Mouse (Mus musculus): Measurements from ENCODE around the gene Speer4c. TPM values are rescaled to one million over a fixed set of nuclear protein-coding genes. Genes with fewer than 3 reads are reported as not detected.
"Not testable (repeated sequence)": the region's sequence is repeated elsewhere in the genome, so short reads cannot be mapped to it uniquely, and the experiment has no call there.

Gene Speer4c
- polyA plus RNA-seq, 1 experiment from 2014 or later = not detected

- H3K4me3 ChIP-seq; H3K27me3 ChIP-seq; H3K9ac ChIP-seq (replicated peaks); H3K36me3 ChIP-seq; H3K4me2 ChIP-seq (replicated peaks); H3K27ac ChIP-seq (replicated peaks); H3K4me1 ChIP-seq: not testable (repeated sequence)
- H3K9me3 ChIP-seq = peaks cover 16% of the 10 kb centered on the region
- peak; percentile 61; the same call in 1 of the 2 replicates for ATAC-seq (replicated peaks)
- 68% methylated on average over 13 of the region's 13 CpGs for WGBS
Observed at GRCm38 (mm10) chr5:15679980-15680949, 33.8 kb downstream of the Speer4c start.

GRCm38 (mm10) chr5:15678907-15679306 is 35.2 kb downstream of the Speer4c start:
- WGBS = 65% methylated on average over 2 of the region's 2 CpGs
- not testable (repeated sequence) for H3K27ac ChIP-seq (replicated peaks); H3K4me1 ChIP-seq; H3K36me3 ChIP-seq; H3K4me2 ChIP-seq (replicated peaks); ATAC-seq (replicated peaks); H3K9ac ChIP-seq (replicated peaks); H3K27me3 ChIP-seq; H3K4me3 ChIP-seq
- peaks cover 10% of the 10 kb centered on the region for H3K9me3 ChIP-seq

- not testable (repeated sequence) for H3K9ac ChIP-seq (replicated peaks); H3K4me3 ChIP-seq; H3K27me3 ChIP-seq; H3K4me2 ChIP-seq (replicated peaks); H3K4me1 ChIP-seq; H3K36me3 ChIP-seq; H3K27ac ChIP-seq (replicated peaks)
- ATAC-seq (replicated peaks) = peak; percentile 79; the same call in 1 of the 2 replicates
- WGBS = 89% methylated on average over 4 of the region's 4 CpGs
- peaks cover 17% of the 10 kb centered on the region for H3K9me3 ChIP-seq
Observed at GRCm38 (mm10) chr5:15677750-15678149, 36.3 kb downstream of the Speer4c start.

- not testable (repeated sequence) for H3K4me3 ChIP-seq; H3K4me2 ChIP-seq (replicated peaks); H3K27ac ChIP-seq (replicated peaks); H3K4me1 ChIP-seq; H3K36me3 ChIP-seq; H3K27me3 ChIP-seq; H3K9ac ChIP-seq (replicated peaks)
- 94% methylated on average over 5 of the region's 8 CpGs for WGBS
- H3K9me3 ChIP-seq = peaks cover 15% of the 10 kb centered on the region; the same call in 1 of the 2 replicates
- peak; percentile 64 for ATAC-seq (replicated peaks)
Observed at GRCm38 (mm10) chr5:15674429-15675244, 39.4 kb downstream of the Speer4c start.

- H3K4me3 ChIP-seq; H3K4me2 ChIP-seq (replicated peaks); H3K36me3 ChIP-seq; H3K27me3 ChIP-seq; H3K9ac ChIP-seq (replicated peaks); ATAC-seq (replicated peaks); H3K4me1 ChIP-seq; H3K27ac ChIP-seq (replicated peaks): not testable (repeated sequence)
- 79% methylated on average over 2 of the region's 2 CpGs for WGBS
- peaks cover 11% of the 10 kb centered on the region; the same call in 1 of the 2 replicates for H3K9me3 ChIP-seq
Observed at GRCm38 (mm10) chr5:15673989-15674388, 40.1 kb downstream of the Speer4c start.

GRCm38 (mm10) chr5:15670789-15671188 is 43.3 kb downstream of the Speer4c start:
- ATAC-seq (replicated peaks); H3K27ac ChIP-seq (replicated peaks); H3K4me3 ChIP-seq; H3K9ac ChIP-seq (replicated peaks); H3K9me3 ChIP-seq; H3K27me3 ChIP-seq; H3K4me1 ChIP-seq; H3K36me3 ChIP-seq; H3K4me2 ChIP-seq (replicated peaks): not testable (repeated sequence)
- WGBS = 87% methylated on average over 10 of the region's 18 CpGs

DNA sequence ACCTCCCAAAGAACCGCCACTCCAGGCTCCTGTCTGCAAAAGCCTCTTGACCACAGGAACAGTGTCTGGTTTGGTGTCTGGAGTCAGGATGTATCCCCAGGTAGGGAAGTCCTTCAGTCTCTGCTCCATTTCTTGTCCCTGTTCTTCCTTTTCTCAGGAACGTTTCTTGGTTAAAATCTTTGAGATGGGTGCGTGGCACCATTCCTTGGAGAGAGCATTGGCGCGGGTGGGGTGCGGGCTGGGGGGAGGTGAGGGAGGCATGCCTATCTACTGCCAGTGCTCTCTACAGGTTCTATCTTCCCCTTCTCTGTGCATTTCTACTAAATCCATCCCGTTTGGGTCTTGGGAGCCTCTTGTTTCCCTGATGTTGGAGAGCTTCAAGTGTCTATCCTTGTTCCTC is 50.2 kb downstream of the Speer4c start:
- H3K9me3 ChIP-seq = not testable (repeated sequence)

More for the DNA sequence above, 50.2 kb downstream of the Speer4c start:
- H3K36me3 ChIP-seq; ATAC-seq (replicated peaks); H3K27me3 ChIP-seq; H3K4me1 ChIP-seq; H3K27ac ChIP-seq (replicated peaks); H3K9ac ChIP-seq (replicated peaks); H3K4me2 ChIP-seq (replicated peaks); H3K4me3 ChIP-seq: not testable (repeated sequence)
- 76% methylated on average over 7 of the region's 7 CpGs for whole genome bisulfite sequencing

Other genes starting within 250 kb of the Speer4c start
- gene Gm21149, start 237.7 kb downstream of the Speer4c start, polyA plus RNA-seq (2015; fragmentation: Nextera tagmentation; extraction: Ambion mirVana) = not detected in 2 replicates
- gene Gm21190, start 185.0 kb downstream of the Speer4c start, polyA plus RNA-seq (2015; fragmentation: Nextera tagmentation; extraction: Ambion mirVana) = not detected in 2 replicates
- not detected in 2 replicates for gene Gm21083, start 136.9 kb downstream of the Speer4c start, polyA plus RNA-seq (2015; fragmentation: Nextera tagmentation; extraction: Ambion mirVana)
- gene Speer4d, start 95.2 kb downstream of the Speer4c start, polyA plus RNA-seq (2015; fragmentation: Nextera tagmentation; extraction: Ambion mirVana) = not detected in 2 replicates
- not detected in 2 replicates for gene 4930572O03Rik, start 57.2 kb downstream of the Speer4c start, polyA plus RNA-seq (2015; fragmentation: Nextera tagmentation; extraction: Ambion mirVana)
- gene Cacna2d1, start 220.4 kb upstream of the Speer4c start, polyA plus RNA-seq (2015; fragmentation: Nextera tagmentation; extraction: Ambion mirVana) = 33.1 and 41.1 TPM in 2 replicates